Mouse (Mus musculus) stomach, embryonic 15.5 days (tissue): Measurements from ENCODE around the gene Ptn. TPM values are rescaled to one million over a fixed set of nuclear protein-coding genes. Genes with fewer than 3 reads are reported as not detected.
A peak's percentile ranks its signal among the peaks of the same experiment; 100 is the strongest.

Experiments
- ATAC-seq: fragments of 200-750 bp; cut with Nextera tagmentation; 2 replicates; pipeline ENCODE4 v1.8.0; 2017; ENCODE audit warnings: low read depth, moderate number of reproducible peaks, moderate TSS enrichment; ENCODE audit not compliant: insufficient read depth, low FRiP score
- H3K27ac ChIP-seq: fragments of 300-500 bp; sonication (generic); 2 replicates; pipeline ENCODE4 v1.5.1; 2015; ENCODE audit warnings: mild to moderate bottlenecking, inconsistent platforms
- H3K27me3 ChIP-seq: fragments of 300-500 bp; sonication (generic); replicated peaks from 2 replicates; pipeline ENCODE4 v1.6.1; 2015; ENCODE audit warnings: inconsistent platforms
- H3K36me3 ChIP-seq: fragments of 300-500 bp; sonication (generic); 2 replicates; pipeline ENCODE4 v1.6.1; 2015; ENCODE audit warnings: inconsistent platforms
- H3K4me1 ChIP-seq: fragments of 300-500 bp; sonication (generic); 2 replicates; pipeline ENCODE4 v1.6.1; 2015; ENCODE audit warnings: inconsistent platforms
- H3K4me2 ChIP-seq: fragments of 300-500 bp; sonication (generic); 2 replicates; pipeline ENCODE4 v1.6.1; 2015; ENCODE audit warnings: mild to moderate bottlenecking, inconsistent platforms
- H3K4me3 ChIP-seq: fragments of 300-500 bp; sonication (generic); replicated peaks from 2 replicates; pipeline ENCODE4 v1.5.1; 2015; ENCODE audit warnings: inconsistent platforms
- H3K9ac ChIP-seq: fragments of 300-500 bp; sonication (generic); 2 replicates; pipeline ENCODE4 v1.6.1; 2015; ENCODE audit warnings: inconsistent platforms
- H3K9me3 ChIP-seq: fragments of 300-500 bp; sonication (generic); 2 replicates; pipeline ENCODE4 v1.6.1; 2016; ENCODE audit warnings: inconsistent platforms
- WGBS: fragments of 180-500 bp; shearing (Covaris S2); methylation state at CpG from one replicate; pipeline ENCODE4 v1.1.7; 2015; 5-methylcytosine and 5-hydroxymethylcytosine counted together
- polyA plus RNA-seq: library from polyadenylated mRNA; unstranded; fragments of >200 nt; fragmentation: Nextera tagmentation; extraction: Ambion mirVana; gene quantifications from 2 replicates; pipeline ENCODE4 v1.2.1, GENCODE M21; 2015

Gene Ptn
- polyA plus RNA-seq: 390 and 437 TPM in 2 replicates

- under 1% methylated on average over 15 of the region's 15 CpGs for WGBS
- H3K36me3 ChIP-seq: no peaks in the 10 kb centered on the region
- H3K4me1 ChIP-seq: no peaks in the 10 kb centered on the region; the same call in 1 of the 2 replicates
- H3K9ac ChIP-seq: peak within 1 kb of the TSS; percentile 40
- peak within 1 kb of the TSS; percentile 80 for H3K27ac ChIP-seq
- peak within 1 kb of the TSS; percentile 62 for H3K4me2 ChIP-seq
- H3K4me3 ChIP-seq: peak within 1 kb of the TSS; percentile 54
- H3K27me3 ChIP-seq: no peaks in the 10 kb centered on the region
- ATAC-seq: peak; percentile 84
- no peaks in the 10 kb centered on the region for H3K9me3 ChIP-seq
Measured at GRCm38 (mm10) chr6:36809747-36810285, at the start of gene Ptn. Ptn (minus strand) TSS chr6:36810220.

- ATAC-seq: no peak
- Histone ChIP-seq H3K4me3 (no peak overlapping the region), H3K9ac (no peak overlapping the region), H3K36me3 (no peaks in the 10 kb centered on the region), H3K4me2 (no peak overlapping the region), H3K27me3 (no peaks in the 10 kb centered on the region), H3K4me1 (no peaks in the 10 kb centered on the region), H3K9me3 (no peaks in the 10 kb centered on the region), H3K27ac (no peak overlapping the region)
- WGBS: 84% methylated on average over 3 of the region's 3 CpGs
Measured at GRCm38 (mm10) chr6:36858258-36859041, 48.4 kb upstream of the Ptn start.

GRCm38 (mm10) chr6:36857627-36858257, 47.7 kb upstream of the Ptn start:
- Histone ChIP-seq H3K9ac (no peak overlapping the region), H3K36me3 (no peaks in the 10 kb centered on the region), H3K4me2 (no peak overlapping the region), H3K27ac (no peak overlapping the region), H3K4me3 (no peak overlapping the region), H3K27me3 (no peaks in the 10 kb centered on the region), H3K4me1 (no peaks in the 10 kb centered on the region), H3K9me3 (no peaks in the 10 kb centered on the region)
- WGBS: 64% methylated on average over 6 of the region's 6 CpGs
- no peak; the same call in 1 of the 2 replicates for ATAC-seq

- Histone ChIP-seq H3K4me2 (no peak overlapping the region), H3K4me1 (no peaks in the 10 kb centered on the region), H3K9ac (no peak overlapping the region), H3K27me3 (no peaks in the 10 kb centered on the region), H3K27ac (0 out of 2 replicates have a peak overlapping the region, but pooled peaks have one; percentile 2), H3K9me3 (no peaks in the 10 kb centered on the region), H3K4me3 (no peak overlapping the region), H3K36me3 (no peaks in the 10 kb centered on the region)
- 51% methylated on average over 7 of the region's 7 CpGs for WGBS
- peak; percentile 72; the same call in 1 of the 2 replicates for ATAC-seq
Measured at GRCm38 (mm10) chr6:36850422-36851129, 40.6 kb upstream of the Ptn start.

- H3K4me2 ChIP-seq: no peak overlapping the region
- no peak overlapping the region for H3K27ac ChIP-seq
- H3K27me3 ChIP-seq: no peaks in the 10 kb centered on the region
- no peak for ATAC-seq
- no peak overlapping the region for H3K4me3 ChIP-seq
- H3K9me3 ChIP-seq: no peaks in the 10 kb centered on the region
- WGBS: 83% methylated on average over 1 of the region's 1 CpGs
- no peaks in the 10 kb centered on the region for H3K4me1 ChIP-seq
- H3K9ac ChIP-seq: no peak overlapping the region
- H3K36me3 ChIP-seq: no peaks in the 10 kb centered on the region
Measured at GRCm38 (mm10) chr6:36845288-36845687, 35.3 kb upstream of the Ptn start.

GRCm38 (mm10) chr6:36844258-36844657, 34.2 kb upstream of the Ptn start:
- Histone ChIP-seq H3K4me1 (no peaks in the 10 kb centered on the region), H3K9ac (no peak overlapping the region), H3K4me3 (no peak overlapping the region), H3K27me3 (no peaks in the 10 kb centered on the region), H3K4me2 (no peak overlapping the region), H3K9me3 (no peaks in the 10 kb centered on the region), H3K27ac (no peak overlapping the region), H3K36me3 (no peaks in the 10 kb centered on the region)
- ATAC-seq: no peak
- 60% methylated on average over 6 of the region's 6 CpGs for WGBS

GRCm38 (mm10) chr6:36843031-36843488, 33.0 kb upstream of the Ptn start:
- Histone ChIP-seq H3K9me3 (no peaks in the 10 kb centered on the region), H3K9ac (no peak overlapping the region), H3K4me3 (no peak overlapping the region), H3K27me3 (no peaks in the 10 kb centered on the region), H3K4me1 (no peaks in the 10 kb centered on the region), H3K4me2 (no peak overlapping the region), H3K36me3 (no peaks in the 10 kb centered on the region), H3K27ac (no peak overlapping the region)
- no peak for ATAC-seq
- 81% methylated on average over 3 of the region's 3 CpGs for WGBS

GRCm38 (mm10) chr6:36842101-36842922, 32.3 kb upstream of the Ptn start:
- Histone ChIP-seq H3K27ac (no peak overlapping the region), H3K4me2 (no peak overlapping the region), H3K4me1 (no peaks in the 10 kb centered on the region), H3K9me3 (no peaks in the 10 kb centered on the region), H3K27me3 (no peaks in the 10 kb centered on the region), H3K4me3 (no peak overlapping the region), H3K9ac (no peak overlapping the region), H3K36me3 (no peaks in the 10 kb centered on the region)
- no peak for ATAC-seq
- WGBS: 57% methylated on average over 5 of the region's 5 CpGs

GRCm38 (mm10) chr6:36841701-36842100, 31.7 kb upstream of the Ptn start:
- H3K4me3 ChIP-seq: no peak overlapping the region
- 41% methylated on average over 3 of the region's 3 CpGs for WGBS
- no peak overlapping the region for H3K4me2 ChIP-seq
- H3K9me3 ChIP-seq: no peaks in the 10 kb centered on the region
- no peaks in the 10 kb centered on the region for H3K4me1 ChIP-seq
- H3K36me3 ChIP-seq: no peaks in the 10 kb centered on the region
- H3K27me3 ChIP-seq: no peaks in the 10 kb centered on the region
- no peak for ATAC-seq
- H3K27ac ChIP-seq: no peak overlapping the region
- no peak overlapping the region for H3K9ac ChIP-seq

- Histone ChIP-seq H3K4me3 (no peak overlapping the region), H3K27me3 (no peaks in the 10 kb centered on the region), H3K4me1 (no peaks in the 10 kb centered on the region), H3K36me3 (no peaks in the 10 kb centered on the region), H3K27ac (no peak overlapping the region), H3K4me2 (no peak overlapping the region), H3K9ac (no peak overlapping the region), H3K9me3 (no peaks in the 10 kb centered on the region)
- ATAC-seq: no peak
Measured at GRCm38 (mm10) chr6:36841174-36841573, 31.2 kb upstream of the Ptn start.

GRCm38 (mm10) chr6:36838747-36839146, 28.7 kb upstream of the Ptn start:
- 90% methylated on average over 1 of the region's 1 CpGs for WGBS
- ATAC-seq: no peak
- Histone ChIP-seq H3K9me3 (no peaks in the 10 kb centered on the region), H3K27me3 (no peaks in the 10 kb centered on the region), H3K4me3 (no peak overlapping the region), H3K4me1 (no peaks in the 10 kb centered on the region), H3K4me2 (no peak overlapping the region), H3K9ac (no peak overlapping the region), H3K27ac (no peak overlapping the region), H3K36me3 (no peaks in the 10 kb centered on the region)
